Mouse (Mus musculus) CD4-positive helper T cell, adult 2 months (primary cell): ENCODE measurements around the gene Afdn.
A peak's percentile ranks its signal among the peaks of the same experiment; 100 is the strongest.
"Not testable (repeated sequence)": the region's sequence is repeated elsewhere in the genome, so short reads cannot be mapped to it uniquely, and the experiment has no call there.

Experiments used
- DNase-seq: peaks from one replicate; pipeline ENCODE4 v3.0.0-alpha.2; 2012; ENCODE audit warnings: low read depth, missing footprints, low spot score

Gene Afdn

GRCm38 (mm10) chr17:13738916-13739315 is 21.4 kb upstream of the Afdn start:
- DNase-seq: no peak

- DNase-seq: no peak
Observed at GRCm38 (mm10) chr17:13739981-13740380, 20.4 kb upstream of the Afdn start.

GRCm38 (mm10) chr17:13740796-13741195 is 19.5 kb upstream of the Afdn start:
- no peak for DNase-seq

- DNase-seq: no peak
Observed at GRCm38 (mm10) chr17:13741611-13742010, 18.7 kb upstream of the Afdn start.

GRCm38 (mm10) chr17:13742334-13742733 is 18.0 kb upstream of the Afdn start:
- DNase-seq: no peak

- no peak for DNase-seq
Observed at GRCm38 (mm10) chr17:13742941-13743708, 17.2 kb upstream of the Afdn start.

- no peak for DNase-seq
Observed at GRCm38 (mm10) chr17:13743709-13744079, 16.6 kb upstream of the Afdn start.

GRCm38 (mm10) chr17:13744219-13744618 is 16.1 kb upstream of the Afdn start:
- no peak for DNase-seq

GRCm38 (mm10) chr17:13744824-13745223 is 15.5 kb upstream of the Afdn start:
- no peak for DNase-seq

- DNase-seq: no peak
Observed at GRCm38 (mm10) chr17:13745373-13745772, 15.0 kb upstream of the Afdn start.

GRCm38 (mm10) chr17:13746330-13746729 is 14.0 kb upstream of the Afdn start:
- peak; percentile 32 for DNase-seq

- DNase-seq: no peak
Observed at GRCm38 (mm10) chr17:13747681-13748080, 12.7 kb upstream of the Afdn start.

- no peak for DNase-seq
Observed at GRCm38 (mm10) chr17:13749027-13749426, 11.3 kb upstream of the Afdn start.

GRCm38 (mm10) chr17:13753918-13754317 is 6.4 kb upstream of the Afdn start:
- DNase-seq: no peak

- DNase-seq: no peak
Observed at GRCm38 (mm10) chr17:13754940-13755339, 5.4 kb upstream of the Afdn start.

- DNase-seq: no peak
Observed at GRCm38 (mm10) chr17:13758586-13758985, 1.8 kb upstream of the Afdn start.

- no peak for DNase-seq
Observed at GRCm38 (mm10) chr17:13759156-13759852, 1.0 kb upstream of the Afdn start.

GRCm38 (mm10) chr17:13760675-13761178 is 388 bp downstream of the Afdn start:
- DNase-seq: peak; percentile 22

- DNase-seq: peak; percentile 29
Observed at GRCm38 (mm10) chr17:13761179-13761913, 1.0 kb downstream of the Afdn start, which contains the start of gene Tcte2. TSS of gene Tcte2 (minus strand) at chr17:13761825.

GRCm38 (mm10) chr17:13763819-13764218 is 3.5 kb downstream of the Afdn start:
- DNase-seq: no peak

- DNase-seq: not testable (repeated sequence)
Observed at GRCm38 (mm10) chr17:13764911-13765310, 4.6 kb downstream of the Afdn start.

- DNase-seq: no peak
Observed at GRCm38 (mm10) chr17:13768531-13768930, 8.2 kb downstream of the Afdn start.
